Mouse (Mus musculus): ENCODE data around the gene Inhbc.

Gene Inhbc

DNA sequence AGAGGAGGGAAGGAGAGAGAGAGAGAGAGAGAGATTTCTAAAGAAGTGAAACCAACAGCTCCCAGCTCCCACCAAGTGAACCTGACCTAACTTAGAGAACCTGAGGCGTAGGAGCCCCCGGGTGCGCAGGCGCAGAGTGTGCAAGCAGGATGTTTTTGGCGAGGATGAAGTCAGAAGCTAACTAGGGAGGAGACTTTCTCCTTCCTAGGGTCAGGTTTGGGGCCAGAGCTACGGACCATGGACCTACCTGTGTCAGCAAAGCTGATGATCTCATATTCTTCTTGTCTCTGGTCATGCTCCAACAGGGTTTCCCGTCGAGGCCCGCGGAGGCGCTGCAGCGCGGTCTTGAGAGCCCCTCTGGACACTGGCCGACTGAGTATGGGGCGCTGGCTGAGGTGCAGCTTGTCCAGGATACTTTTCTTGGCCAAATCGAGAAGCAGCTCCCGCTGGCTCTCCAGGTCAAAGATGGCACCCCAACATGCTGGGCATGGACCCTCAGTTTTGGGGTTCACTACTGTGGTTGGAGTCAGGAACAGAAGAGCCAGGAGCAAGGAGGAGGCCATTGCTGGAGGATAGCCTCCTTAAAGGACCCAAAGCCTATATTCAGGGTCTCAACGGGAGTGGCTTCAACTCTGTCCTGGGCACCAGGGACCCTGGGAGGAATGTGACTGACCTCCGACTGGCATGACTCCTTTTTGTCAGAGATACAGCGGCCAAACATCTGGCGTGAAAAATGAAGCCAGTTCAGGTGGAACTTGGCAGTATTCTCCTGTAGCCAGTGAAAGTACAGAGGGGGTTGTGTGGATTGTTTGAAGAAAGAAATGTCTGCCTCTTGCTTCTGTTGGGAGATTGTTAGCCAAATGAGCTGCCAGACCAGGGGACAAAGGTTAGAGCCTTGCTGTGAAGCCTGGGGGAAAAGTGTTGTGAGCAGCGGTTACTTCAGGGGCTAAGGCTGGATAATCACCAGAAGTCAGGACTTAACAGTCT, at the start of gene Inhbc:
TSS of gene Inhbc (minus strand) at position 598 of the 987 bp plus-strand sequence.
- H3K27me3 ChIP-seq (ENCODE audit: control insufficient read depth, insufficient read depth, low read length, poor library complexity, severe bottlenecking) = no peaks in the 10 kb centered on the region; the same call in 1 of the 2 replicates
- no peak for DNase-seq (ENCODE audit: low read depth, low spot score)
- no peaks in the 10 kb centered on the region for H3K36me3 ChIP-seq (ENCODE audit: control insufficient read depth, insufficient read depth, low read length, poor library complexity, severe bottlenecking)

DNA sequence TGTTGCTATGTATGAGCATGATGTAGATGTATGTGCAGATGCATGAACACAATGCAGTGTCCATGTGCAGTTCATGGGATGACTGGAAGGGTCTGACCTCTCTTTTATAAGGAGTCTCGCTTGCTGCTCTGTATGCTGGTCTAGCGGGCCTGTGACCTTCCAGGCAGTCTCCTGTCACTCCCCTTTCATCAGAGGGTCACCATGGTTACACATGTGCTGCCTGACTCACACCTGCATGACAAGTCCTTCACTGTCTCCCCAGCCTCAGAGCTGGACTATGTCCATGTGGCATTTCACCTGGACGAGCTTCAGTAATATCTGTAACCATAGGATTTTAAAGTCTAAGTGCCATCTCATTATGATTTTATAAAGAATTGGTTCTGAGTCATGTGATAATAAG, 43.9 kb upstream of the Inhbc start:
- H3K27me3 ChIP-seq (ENCODE audit: control insufficient read depth, insufficient read depth, low read length, poor library complexity, severe bottlenecking) = no peaks in the 10 kb centered on the region
- no peak for DNase-seq (ENCODE audit: low read depth, low spot score)
- no peaks in the 10 kb centered on the region for H3K36me3 ChIP-seq (ENCODE audit: control insufficient read depth, insufficient read depth, low read length, poor library complexity, severe bottlenecking)

DNA sequence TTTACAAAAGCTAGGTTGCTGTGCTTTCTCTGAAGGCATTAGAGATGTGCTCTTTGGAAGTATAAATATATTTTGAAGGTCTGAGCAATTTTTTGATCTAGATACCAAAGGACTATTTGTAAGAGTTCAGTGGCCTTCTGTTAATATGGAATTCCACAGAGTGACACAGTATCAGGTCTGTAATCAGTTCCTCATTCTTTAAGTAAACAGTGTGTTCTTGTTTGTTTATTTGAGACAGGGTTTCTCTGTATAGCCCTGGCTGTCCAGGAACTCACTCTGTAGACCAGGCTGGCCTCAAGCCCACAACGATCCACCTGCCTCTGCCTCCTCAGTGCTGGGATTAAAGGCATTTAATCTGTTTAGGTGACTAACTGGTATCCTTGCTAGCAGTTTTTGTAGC, 43.4 kb upstream of the Inhbc start:
- H3K36me3 ChIP-seq (ENCODE audit: control insufficient read depth, insufficient read depth, low read length, poor library complexity, severe bottlenecking) = no peaks in the 10 kb centered on the region
- no peak for DNase-seq (ENCODE audit: low read depth, low spot score)
- H3K27me3 ChIP-seq (ENCODE audit: control insufficient read depth, insufficient read depth, low read length, poor library complexity, severe bottlenecking) = no peaks in the 10 kb centered on the region

DNA sequence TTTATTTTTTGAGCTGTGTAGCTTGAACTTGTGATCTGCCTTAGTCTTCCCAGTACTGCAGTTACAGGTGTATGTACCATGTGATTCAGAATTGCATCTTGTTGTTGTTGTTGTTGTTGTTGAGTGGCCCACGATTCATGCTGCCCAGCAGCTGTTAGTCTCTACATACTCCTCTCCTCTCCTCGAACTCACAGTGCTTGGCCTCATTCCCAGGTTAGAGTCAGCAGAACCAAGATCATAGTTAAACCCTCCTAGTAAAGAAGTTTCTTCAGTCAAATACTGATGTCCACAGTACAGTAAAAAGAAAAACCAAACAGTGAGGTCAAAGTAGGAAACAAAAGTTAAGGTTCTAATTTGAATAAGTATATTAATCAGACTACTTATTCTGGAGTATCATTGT, 42.5 kb upstream of the Inhbc start:
- Histone ChIP-seq H3K27me3 (ENCODE audit: control insufficient read depth, insufficient read depth, low read length, poor library complexity, severe bottlenecking) (no peaks in the 10 kb centered on the region), H3K36me3 (ENCODE audit: control insufficient read depth, insufficient read depth, low read length, poor library complexity, severe bottlenecking) (no peaks in the 10 kb centered on the region)
- DNase-seq (ENCODE audit: low read depth, low spot score) = no peak

DNA sequence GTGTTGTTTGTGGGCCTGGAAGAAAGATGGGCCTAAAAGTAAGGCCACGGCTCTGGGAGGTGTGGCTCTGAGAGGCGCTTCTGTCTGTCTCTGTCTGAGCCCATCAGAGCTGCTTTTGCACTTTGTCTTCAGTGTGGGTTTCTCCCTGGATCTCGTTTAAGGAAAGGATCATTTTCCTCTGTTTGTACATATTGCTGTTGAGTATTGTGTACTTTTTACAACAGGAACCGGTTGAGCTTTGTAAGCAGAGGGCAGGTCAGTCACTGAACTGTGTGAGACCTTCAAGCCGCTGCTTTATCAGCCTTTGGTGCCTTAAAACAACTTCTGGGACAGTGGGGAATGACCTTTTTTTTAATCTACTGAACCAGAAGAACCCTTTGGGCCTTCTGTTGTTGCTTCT, 41.9 kb upstream of the Inhbc start:
- Histone ChIP-seq H3K36me3 (ENCODE audit: control insufficient read depth, insufficient read depth, low read length, poor library complexity, severe bottlenecking) (no peaks in the 10 kb centered on the region), H3K27me3 (ENCODE audit: control insufficient read depth, insufficient read depth, low read length, poor library complexity, severe bottlenecking) (no peaks in the 10 kb centered on the region)
- no peak for DNase-seq (ENCODE audit: low read depth, low spot score)

DNA sequence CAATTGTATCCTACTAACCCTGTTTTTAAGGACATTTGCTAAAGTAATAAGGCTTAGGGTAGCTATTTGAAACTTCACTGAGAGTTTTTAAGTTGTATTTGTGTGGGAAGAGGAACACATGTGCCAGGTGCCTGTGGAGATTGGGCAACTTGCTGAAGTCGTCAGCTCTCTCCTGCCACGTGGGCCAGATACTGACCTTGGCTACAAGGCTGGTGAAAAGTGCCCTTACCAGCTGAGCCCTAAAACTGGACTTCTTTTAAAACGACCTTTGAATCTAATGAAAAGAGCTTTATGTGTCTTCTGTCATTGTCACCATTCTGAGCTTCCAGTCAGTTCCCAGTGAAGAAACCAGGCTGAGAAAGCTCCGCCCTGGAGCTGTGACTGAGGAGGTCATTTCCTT, 37.2 kb upstream of the Inhbc start:
- Histone ChIP-seq H3K27me3 (ENCODE audit: control insufficient read depth, insufficient read depth, low read length, poor library complexity, severe bottlenecking) (no peaks in the 10 kb centered on the region), H3K36me3 (ENCODE audit: control insufficient read depth, insufficient read depth, low read length, poor library complexity, severe bottlenecking) (no peaks in the 10 kb centered on the region)
- no peak for DNase-seq (ENCODE audit: low read depth, low spot score)

DNA sequence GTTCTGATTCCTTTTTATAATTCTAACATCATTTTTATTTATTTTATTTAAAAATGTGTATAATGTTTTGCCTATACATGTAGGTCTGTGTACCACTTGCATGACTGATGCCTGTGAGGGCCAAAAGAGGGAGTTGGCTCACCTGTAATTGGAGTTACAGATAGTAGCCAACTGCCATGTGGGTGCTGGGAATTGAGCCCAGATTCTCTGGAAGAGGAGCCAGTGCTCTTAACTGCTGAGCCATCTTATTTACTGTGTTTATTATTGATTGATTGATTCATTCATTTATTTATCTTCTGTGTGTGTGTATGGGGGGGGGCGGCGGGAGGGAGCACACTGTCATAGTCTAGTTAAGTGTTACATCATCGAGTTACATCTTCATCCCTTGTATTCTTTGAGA, 34.5 kb upstream of the Inhbc start:
- H3K27me3 ChIP-seq (ENCODE audit: control insufficient read depth, insufficient read depth, low read length, poor library complexity, severe bottlenecking) = no peaks in the 10 kb centered on the region
- peaks cover 2% of the 10 kb centered on the region; the same call in 1 of the 2 replicates for H3K36me3 ChIP-seq (ENCODE audit: control insufficient read depth, insufficient read depth, low read length, poor library complexity, severe bottlenecking)
- DNase-seq (ENCODE audit: low read depth, low spot score) = no peak

DNA sequence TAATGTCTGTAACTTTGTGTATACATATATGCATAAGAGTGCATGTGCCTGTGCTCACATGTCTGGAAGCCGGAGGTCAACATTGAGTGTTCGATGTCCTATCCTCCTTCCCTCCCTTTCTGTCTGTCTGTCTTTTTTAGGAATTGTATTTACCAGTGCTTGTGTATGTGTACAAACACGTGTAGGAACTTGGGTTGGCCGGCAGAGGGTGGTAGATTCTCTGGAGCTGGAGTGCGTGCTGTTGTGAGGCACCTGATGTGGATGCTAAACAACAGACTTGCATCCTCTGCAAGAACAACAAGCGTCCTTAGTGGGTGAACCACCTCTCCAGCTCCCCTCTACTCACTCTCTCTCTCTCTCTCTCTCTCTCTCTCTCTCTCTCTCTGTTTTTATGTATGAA, 21.5 kb upstream of the Inhbc start:
- Histone ChIP-seq H3K27me3 (ENCODE audit: control insufficient read depth, insufficient read depth, low read length, poor library complexity, severe bottlenecking) (no peaks in the 10 kb centered on the region), H3K36me3 (ENCODE audit: control insufficient read depth, insufficient read depth, low read length, poor library complexity, severe bottlenecking) (no peaks in the 10 kb centered on the region; the same call in 1 of the 2 replicates)
- DNase-seq (ENCODE audit: low read depth, low spot score) = no peak

DNA sequence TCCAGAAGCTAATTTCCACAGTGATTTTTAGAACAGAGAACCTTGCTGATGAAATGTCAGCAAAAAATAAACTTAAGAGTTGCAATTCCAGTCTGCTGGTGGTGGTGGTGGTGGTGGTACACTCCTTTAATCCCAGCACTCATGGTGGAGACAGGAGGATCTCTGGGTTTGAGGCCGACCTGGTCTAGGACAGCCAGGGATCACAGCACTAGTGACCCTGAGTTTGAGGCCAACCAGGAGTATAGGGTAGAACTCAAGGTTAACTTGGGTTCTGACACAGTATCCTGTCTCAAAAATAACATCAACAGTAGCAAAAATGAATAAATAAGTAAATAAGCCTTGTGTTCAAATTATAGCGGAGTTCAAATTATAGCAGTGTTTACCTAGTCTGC, 11.5 kb upstream of the Inhbc start:
- Histone ChIP-seq H3K36me3 (ENCODE audit: control insufficient read depth, insufficient read depth, low read length, poor library complexity, severe bottlenecking) (no peaks in the 10 kb centered on the region), H3K27me3 (ENCODE audit: control insufficient read depth, insufficient read depth, low read length, poor library complexity, severe bottlenecking) (no peaks in the 10 kb centered on the region)
- DNase-seq (ENCODE audit: low read depth, low spot score) = no peak

DNA sequence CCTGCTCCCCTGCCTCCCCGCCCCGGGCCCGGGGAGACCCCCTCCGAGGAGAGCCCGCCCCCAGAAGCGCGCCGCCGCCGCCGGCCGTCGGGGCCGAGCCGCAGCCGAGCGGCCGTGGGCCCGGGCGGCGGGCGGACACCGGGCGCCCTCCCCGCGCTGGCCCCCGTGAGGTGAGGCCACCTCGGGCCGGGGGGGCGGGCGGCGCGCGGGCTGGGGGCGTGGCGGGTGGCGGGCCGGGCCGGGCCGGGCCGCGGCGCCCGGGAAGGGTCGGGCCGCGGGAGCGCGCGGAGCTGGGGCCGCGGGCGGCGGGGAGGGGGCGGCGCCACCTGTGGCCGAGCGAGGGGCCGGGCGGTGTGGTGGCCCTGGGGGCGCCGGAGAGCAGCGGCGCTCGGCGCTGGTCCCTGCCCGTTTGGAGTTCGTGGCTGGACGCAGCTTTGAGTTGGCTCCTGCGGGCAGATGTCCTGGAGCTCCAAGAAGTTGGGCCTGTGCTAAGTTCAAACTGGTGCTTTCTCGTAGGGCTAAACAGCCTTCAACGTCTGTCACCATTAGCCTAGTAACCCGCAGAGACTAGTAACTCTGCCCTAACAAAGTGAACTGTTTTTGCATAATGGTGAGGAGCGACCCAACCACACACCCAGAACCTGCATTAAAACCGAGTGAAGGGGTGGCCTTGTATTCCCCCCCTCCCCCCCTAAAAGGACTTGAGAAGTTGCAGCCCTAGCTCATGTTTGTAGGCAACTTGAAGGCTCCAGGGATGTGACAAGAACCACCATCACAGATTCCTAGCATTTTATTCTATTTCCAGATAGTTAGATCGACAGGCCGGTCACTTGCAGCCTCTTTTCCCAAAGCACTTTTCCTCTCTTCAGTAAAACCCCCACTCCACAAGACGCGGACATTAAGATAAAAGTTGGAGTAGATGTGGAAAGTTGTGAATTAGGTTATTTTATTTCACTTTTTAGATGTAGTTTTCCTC, 10.8 kb upstream of the Inhbc start:
- DNase-seq (ENCODE audit: low read depth, low spot score) = peak; percentile 58
- H3K27me3 ChIP-seq (ENCODE audit: control insufficient read depth, insufficient read depth, low read length, poor library complexity, severe bottlenecking) = no peaks in the 10 kb centered on the region
- no peaks in the 10 kb centered on the region for H3K36me3 ChIP-seq (ENCODE audit: control insufficient read depth, insufficient read depth, low read length, poor library complexity, severe bottlenecking)

DNA sequence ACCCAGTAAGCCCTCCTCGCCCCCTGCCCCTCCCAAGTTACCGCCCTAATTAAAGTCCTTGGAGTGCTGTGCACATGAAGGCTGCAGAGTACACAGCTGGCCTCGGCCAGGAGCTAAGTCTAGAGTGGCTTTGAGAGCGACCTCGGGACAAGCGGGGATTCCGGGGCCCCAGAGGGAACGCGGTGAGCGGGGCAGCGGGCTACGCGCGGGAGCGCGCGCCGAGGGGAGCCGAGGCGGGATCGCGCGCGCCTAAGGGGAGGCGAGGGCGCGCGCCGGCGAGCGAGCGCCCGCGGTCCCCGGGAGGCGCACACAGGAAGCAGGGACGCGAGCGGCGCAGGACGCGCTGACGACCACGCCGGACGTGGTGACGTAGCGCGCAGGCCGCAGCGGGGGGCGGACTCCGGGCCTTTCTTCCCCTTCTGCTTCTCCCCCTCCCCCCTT, 10.0 kb upstream of the Inhbc start, which contains the start of gene R3hdm2:
TSS of gene R3hdm2 (plus strand) at position 77 of the 441 bp plus-strand sequence.
- no peaks in the 10 kb centered on the region for H3K36me3 ChIP-seq (ENCODE audit: control insufficient read depth, insufficient read depth, low read length, poor library complexity, severe bottlenecking)
- H3K27me3 ChIP-seq (ENCODE audit: control insufficient read depth, insufficient read depth, low read length, poor library complexity, severe bottlenecking) = no peaks in the 10 kb centered on the region
- DNase-seq (ENCODE audit: low read depth, low spot score) = peak; percentile 94

DNA sequence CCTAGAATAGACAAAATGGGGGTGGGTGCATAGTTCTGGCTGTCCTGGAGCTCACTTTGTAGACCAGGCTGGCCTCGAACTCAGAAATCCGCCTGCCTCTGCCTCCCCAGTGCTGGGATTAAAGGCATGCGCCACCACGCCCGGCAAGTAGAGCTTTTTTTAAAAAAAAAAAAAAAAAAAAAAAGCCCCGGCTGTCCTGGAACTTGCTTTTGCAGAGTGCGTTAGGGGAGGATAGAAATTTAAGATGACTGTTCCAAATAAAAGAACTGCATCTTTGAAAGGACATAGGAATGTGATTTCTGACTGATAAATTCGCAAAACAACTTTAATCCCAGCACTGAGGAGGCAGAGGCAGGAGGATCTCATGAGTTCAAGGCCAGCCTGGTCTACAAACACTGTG, 9.4 kb upstream of the Inhbc start:
- Histone ChIP-seq H3K36me3 (ENCODE audit: control insufficient read depth, insufficient read depth, low read length, poor library complexity, severe bottlenecking) (no peaks in the 10 kb centered on the region), H3K27me3 (ENCODE audit: control insufficient read depth, insufficient read depth, low read length, poor library complexity, severe bottlenecking) (no peaks in the 10 kb centered on the region)
- DNase-seq (ENCODE audit: low read depth, low spot score) = no peak

DNA sequence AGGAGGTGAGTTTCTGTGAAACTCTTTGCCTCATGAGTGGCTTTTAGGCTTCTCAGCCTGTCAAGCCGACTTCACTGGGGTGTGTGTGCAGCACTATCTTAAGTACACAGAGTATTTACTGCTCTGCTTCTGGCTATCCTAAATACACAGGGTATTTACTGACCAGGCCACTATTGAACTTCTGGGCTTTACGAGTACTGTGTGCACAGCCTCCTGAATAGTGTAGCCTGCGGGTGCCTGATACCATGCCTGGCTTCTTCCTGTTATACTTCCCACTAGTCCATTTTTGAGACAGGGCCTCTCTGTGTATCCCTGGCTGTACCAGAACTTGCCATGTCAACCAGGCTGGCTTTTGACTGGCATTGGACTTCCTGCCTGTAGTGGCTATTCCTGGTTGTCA, 7.5 kb upstream of the Inhbc start:
- DNase-seq (ENCODE audit: low read depth, low spot score) = no peak
- H3K27me3 ChIP-seq (ENCODE audit: control insufficient read depth, insufficient read depth, low read length, poor library complexity, severe bottlenecking) = no peaks in the 10 kb centered on the region
- H3K36me3 ChIP-seq (ENCODE audit: control insufficient read depth, insufficient read depth, low read length, poor library complexity, severe bottlenecking) = no peaks in the 10 kb centered on the region

DNA sequence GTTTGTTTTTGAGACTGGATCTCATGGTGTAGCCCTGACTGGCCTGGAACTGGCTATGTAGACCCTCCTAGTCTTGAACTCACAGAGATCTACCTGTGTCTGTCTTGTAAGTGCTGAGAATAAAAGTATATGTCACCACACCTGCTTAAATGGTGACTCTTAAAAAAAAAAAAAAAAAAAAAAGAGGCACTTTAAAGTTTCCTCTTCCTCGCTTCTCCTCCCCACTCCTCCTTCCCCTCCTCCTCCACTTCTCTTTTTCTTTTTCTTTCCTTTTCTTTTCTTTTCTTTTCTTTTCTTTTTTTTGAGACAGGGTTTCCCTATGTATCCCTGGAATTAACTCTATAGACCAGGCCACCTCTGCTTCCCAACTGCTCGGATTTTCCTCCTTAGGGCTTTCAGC, 792 bp upstream of the Inhbc start:
- Histone ChIP-seq H3K36me3 (ENCODE audit: control insufficient read depth, insufficient read depth, low read length, poor library complexity, severe bottlenecking) (no peaks in the 10 kb centered on the region), H3K27me3 (ENCODE audit: control insufficient read depth, insufficient read depth, low read length, poor library complexity, severe bottlenecking) (no peaks in the 10 kb centered on the region; the same call in 1 of the 2 replicates)
- no peak for DNase-seq (ENCODE audit: low read depth, low spot score)

DNA sequence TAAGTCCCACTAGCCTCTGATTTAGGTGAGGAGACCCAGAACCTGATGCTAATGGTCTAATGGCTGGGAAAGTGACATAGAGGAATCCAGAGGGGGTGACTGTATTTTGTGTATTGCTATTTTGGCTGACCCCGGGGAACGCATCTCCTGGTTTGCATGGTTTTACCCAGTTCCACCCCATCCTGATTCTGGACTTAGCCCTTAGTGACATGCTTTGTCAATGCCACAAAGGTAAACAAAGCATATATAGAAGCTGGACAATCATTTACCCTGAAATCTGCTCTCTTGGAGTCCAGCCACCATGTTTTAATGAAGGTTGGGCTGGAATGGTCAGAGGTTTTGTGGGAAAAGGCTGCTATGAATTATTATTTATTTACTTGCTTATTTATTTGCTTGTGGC, 2.0 kb downstream of the Inhbc start:
- Histone ChIP-seq H3K36me3 (ENCODE audit: control insufficient read depth, insufficient read depth, low read length, poor library complexity, severe bottlenecking) (no peaks in the 10 kb centered on the region), H3K27me3 (ENCODE audit: control insufficient read depth, insufficient read depth, low read length, poor library complexity, severe bottlenecking) (no peaks in the 10 kb centered on the region; the same call in 1 of the 2 replicates)
- DNase-seq (ENCODE audit: low read depth, low spot score) = no peak
